Mouse (Mus musculus): Measurements from ENCODE around the gene Mgrn1.

The Mgrn1 gene

GRCm38 (mm10) chr16:4940311-4940850 lies 54.3 kb downstream of the Mgrn1 start:
- in situ Hi-C loops (cut with MboI) = no loop called here

- in situ Hi-C loops (cut with MboI) = no loop called here
These were observed 55.0 kb downstream of the Mgrn1 start for GRCm38 (mm10) chr16:4941016-4941415.

GRCm38 (mm10) chr16:4942868-4943267 lies 56.8 kb downstream of the Mgrn1 start:
- in situ Hi-C loops (cut with MboI) = no loop called here

- in situ Hi-C loops (cut with MboI) = no loop called here
These were observed 57.4 kb downstream of the Mgrn1 start for GRCm38 (mm10) chr16:4943431-4943830.

GRCm38 (mm10) chr16:4945415-4945814 lies 59.4 kb downstream of the Mgrn1 start:
- in situ Hi-C loops (cut with MboI) = no loop called here

GRCm38 (mm10) chr16:4946155-4946554 lies 60.1 kb downstream of the Mgrn1 start:
- in situ Hi-C loops (cut with MboI) = no loop called here

- in situ Hi-C loops (cut with MboI) = no loop called here
These were observed 61.3 kb downstream of the Mgrn1 start for GRCm38 (mm10) chr16:4947378-4947777.

- in situ Hi-C loops (cut with MboI) = no loop called here
These were observed 70.6 kb downstream of the Mgrn1 start for GRCm38 (mm10) chr16:4956609-4957008.

- in situ Hi-C loops (cut with MboI) = no loop called here
These were observed 71.4 kb downstream of the Mgrn1 start for GRCm38 (mm10) chr16:4957446-4957845.

- in situ Hi-C loops (cut with MboI) = no loop called here
These were observed 74.2 kb downstream of the Mgrn1 start for GRCm38 (mm10) chr16:4960260-4960659.

- in situ Hi-C loops (cut with MboI) = no loop called here
These were observed 77.3 kb downstream of the Mgrn1 start for GRCm38 (mm10) chr16:4963346-4963745.

GRCm38 (mm10) chr16:4963797-4964709 lies 78.0 kb downstream of the Mgrn1 start, which contains the start of gene Anks3:
Gene Anks3, minus strand, starts transcription at chr16:4964205.
- in situ Hi-C loops (cut with MboI) = no loop called here

- in situ Hi-C loops (cut with MboI) = no loop called here
These were observed 78.8 kb downstream of the Mgrn1 start for GRCm38 (mm10) chr16:4964731-4965391.

GRCm38 (mm10) chr16:4965392-4966129 lies 79.5 kb downstream of the Mgrn1 start:
- in situ Hi-C loops (cut with MboI) = no loop called here

- in situ Hi-C loops (cut with MboI) = no loop called here
These were observed 82.4 kb downstream of the Mgrn1 start for GRCm38 (mm10) chr16:4968426-4968825.

GRCm38 (mm10) chr16:4969055-4969843 lies 83.2 kb downstream of the Mgrn1 start:
- in situ Hi-C loops (cut with MboI) = no loop called here

- in situ Hi-C loops (cut with MboI) = no loop called here
These were observed 85.6 kb downstream of the Mgrn1 start for GRCm38 (mm10) chr16:4971626-4972025.

- in situ Hi-C loops (cut with MboI) = no loop called here
These were observed 88.5 kb downstream of the Mgrn1 start for GRCm38 (mm10) chr16:4974521-4974920.

- in situ Hi-C loops (cut with MboI) = no loop called here
These were observed 90.1 kb downstream of the Mgrn1 start for GRCm38 (mm10) chr16:4976180-4976579.

GRCm38 (mm10) chr16:4978275-4979051 lies 92.4 kb downstream of the Mgrn1 start:
- in situ Hi-C loops (cut with MboI) = no loop called here

Measured in mature B cell (primary cell).